Mouse (Mus musculus): Measurements from ENCODE around the gene Tmem107. TPM values are rescaled to one million over a fixed set of nuclear protein-coding genes. Genes with fewer than 3 reads are reported as not detected.

Gene Tmem107
- total and polyA plus RNA-seq, 3 experiments: 22.6 to 31.3 (median 30.1) TPM

- TF ChIP-seq RCOR1 (conservative IDR thresholded peaks at IDR 0.05; ENCODE audit: low read depth, low read length): 0 out of 2 replicates have a peak, but pooled peaks have one; percentile 25
- TF ChIP-seq MEF2A (IDR thresholded peaks at IDR 0.05; ENCODE audit: borderline replicate concordance, low read depth, low read length): peak; percentile 77
- TF ChIP-seq UBTF (IDR thresholded peaks at IDR 0.05; ENCODE audit: low read depth, low read length): no peak
- TF ChIP-seq NELFE (IDR thresholded peaks at IDR 0.05; ENCODE audit: low read depth, low read length): no peak; the same call in 1 of the 2 replicates
- TF ChIP-seq JUND (conservative IDR thresholded peaks at IDR 0.05; ENCODE audit: low read depth, low read length): peak; percentile 72; the same call in 1 of the 2 replicates
- peak; percentile 47 for TF ChIP-seq JUN (IDR thresholded peaks at IDR 0.05; ENCODE audit: insufficient read depth, low read depth, low read length)
- TF ChIP-seq POLR2A (IDR thresholded peaks at IDR 0.05; ENCODE audit: low read depth, low read length): peak; percentile 92
- peak; percentile 61 for TF ChIP-seq HCFC1 (IDR thresholded peaks at IDR 0.05; ENCODE audit: low read depth, low read length)
- no peak for TF ChIP-seq ZC3H11A (IDR thresholded peaks at IDR 0.05; ENCODE audit: low read depth, low read length)
- TF ChIP-seq ZNF384 (IDR thresholded peaks at IDR 0.05; ENCODE audit: low read depth, low read length): peak; percentile 99
- peak; percentile 86 for TF ChIP-seq KAT2A (IDR thresholded peaks at IDR 0.05; ENCODE audit: insufficient replicate concordance, low read length)
- peak; percentile 81 for TF ChIP-seq ZMIZ1 (IDR thresholded peaks at IDR 0.05; ENCODE audit: low read depth, low read length)
- TF ChIP-seq MAX (IDR thresholded peaks at IDR 0.05; ENCODE audit: low read length): 0 out of 2 replicates have a peak, but pooled peaks have one; percentile 41
- peak; percentile 70 for TF ChIP-seq NRF1 (IDR thresholded peaks at IDR 0.05; ENCODE audit: low read depth, low read length)
- peak; percentile 99 for TF ChIP-seq TBP (conservative IDR thresholded peaks at IDR 0.05; ENCODE audit: low read depth, low read length)
- TF ChIP-seq MAZ (IDR thresholded peaks at IDR 0.05; ENCODE audit: low read depth, low read length): no peak
- TF ChIP-seq MAFK (IDR thresholded peaks at IDR 0.05; ENCODE audit: insufficient replicate concordance, low read length): peak; percentile 96
- TF ChIP-seq MXI1 (IDR thresholded peaks at IDR 0.05; ENCODE audit: low read depth, low read length): peak; percentile 60; the same call in 1 of the 2 replicates
These were observed 39.9 kb downstream of the Tmem107 start (continued) for GRCm38 (mm10) chr11:69110319-69111046.

DNA sequence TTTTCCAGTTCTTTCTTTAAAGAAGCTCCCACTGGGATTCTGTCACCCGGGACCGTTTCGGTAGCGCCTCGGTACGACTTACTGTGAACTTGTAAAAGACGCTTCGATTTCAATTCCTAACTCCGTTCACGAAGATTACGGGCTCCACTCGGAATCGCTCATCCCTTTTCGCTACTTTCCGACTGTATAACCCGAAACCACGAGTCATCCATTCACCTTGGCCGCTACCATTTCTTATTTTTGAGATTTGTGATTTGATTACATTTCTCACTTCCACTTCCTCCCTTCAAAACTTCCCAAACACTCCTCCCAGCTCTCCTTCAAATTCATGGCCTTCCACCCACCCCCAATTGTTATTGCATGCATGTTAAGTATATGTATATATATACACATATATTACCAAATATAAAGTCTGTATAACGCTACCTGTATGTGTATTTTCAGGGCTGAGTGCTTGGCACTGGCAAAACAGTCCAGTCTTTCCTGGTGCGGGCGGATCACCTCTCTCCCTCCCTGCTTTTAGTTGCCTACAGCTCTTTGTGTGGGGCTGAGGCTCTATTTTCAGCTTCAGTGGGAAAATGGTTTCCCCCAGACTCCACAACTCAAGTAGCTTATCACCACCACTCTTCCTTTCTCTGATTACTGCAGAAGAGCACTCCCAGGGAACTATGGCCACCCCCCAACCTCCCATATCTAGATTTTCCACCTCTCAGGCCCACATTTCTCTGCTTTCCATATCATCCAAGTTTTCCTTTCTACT is 40.6 kb downstream of the Tmem107 start:
- dilution Hi-C loops (cut with MboI; ENCODE audit: extremely low pct_ligation_motif_present, extremely low pct_unique_long_range_greater_than_20kb, low sequenced_read_pairs) (no loop called here), in situ Hi-C loops (cut with MboI; ENCODE audit: low pct_ligation_motif_present, low pct_unique_long_range_greater_than_20kb, low sequenced_read_pairs) (no loop called here)
- Histone ChIP-seq H3K9me3 (replicated peaks; ENCODE audit: low read length) (no peaks in the 10 kb centered on the region), H3K4me3 (replicated peaks in 1 of 3; ENCODE audit: low read depth in 2 of 3, low read length in 2 of 3, poor library complexity in 1 of 3) (peak overlapping the region in 2 of 3 experiments; percentile 35 to 42), H3K36me3 (replicated peaks in 1 of 2; ENCODE audit: control insufficient read depth in 1 of 2, insufficient read depth in 1 of 2, low read length in 1 of 2) (peaks cover 33 to 38% of the 10 kb centered on the region in 2 experiments), H3K4me2 (ENCODE audit: insufficient read depth, low read depth, poor library complexity, severe bottlenecking) (peak overlapping the region; percentile 60), H3K79me2 (replicated peaks; ENCODE audit: control insufficient read depth, extremely low read depth, insufficient read depth, poor library complexity, severe bottlenecking) (no peaks in the 10 kb centered on the region), H3K27me3 (replicated peaks) (peaks cover 52% of the 10 kb centered on the region), H3K27ac (ENCODE audit: insufficient read depth, low read depth) (no peak overlapping the region), H3K9ac (ENCODE audit: insufficient read depth, low read depth) (peak overlapping the region; percentile 25; the same call in 1 of the 2 replicates), H3K4me1 (ENCODE audit: control insufficient read depth in 1 of 2, insufficient read depth in 2 of 2) (peaks cover 0 to 24% of the 10 kb centered on the region in 2 experiments; a peak in 2 of 4 replicates)
- no peak for TF ChIP-seq CTCF (conservative IDR thresholded peaks at IDR 0.05 in 1 of 2, IDR thresholded peaks at IDR 0.05 in 1 of 2; ENCODE audit: low read depth in 2 of 2, low read length in 2 of 2)
- no peak for TF ChIP-seq PAX5 (IDR thresholded peaks at IDR 0.05; ENCODE audit: low read length)
- TF ChIP-seq CHD2 (IDR thresholded peaks at IDR 0.05; ENCODE audit: low read length): no peak
- no peak for TF ChIP-seq GABPA (IDR thresholded peaks at IDR 0.05; ENCODE audit: insufficient replicate concordance, low read depth, low read length)
- TF ChIP-seq MAX (IDR thresholded peaks at IDR 0.05; ENCODE audit: low read length): no peak
- no peak for TF ChIP-seq JUND (conservative IDR thresholded peaks at IDR 0.05; ENCODE audit: low read depth, low read length)
- TF ChIP-seq ZMIZ1 (IDR thresholded peaks at IDR 0.05; ENCODE audit: low read depth, low read length): no peak
- TF ChIP-seq RCOR1 (conservative IDR thresholded peaks at IDR 0.05; ENCODE audit: low read depth, low read length): no peak
- no peak for TF ChIP-seq IRF4 (IDR thresholded peaks at IDR 0.05; ENCODE audit: low read depth, low read length)
- no peak for TF ChIP-seq NELFE (IDR thresholded peaks at IDR 0.05; ENCODE audit: low read depth, low read length)
- TF ChIP-seq TCF12 (IDR thresholded peaks at IDR 0.05; ENCODE audit: low read depth, low read length): no peak
- TF ChIP-seq SMC3 (IDR thresholded peaks at IDR 0.05; ENCODE audit: low read depth, low read length): no peak
- TF ChIP-seq POLR2A (IDR thresholded peaks at IDR 0.05; ENCODE audit: low read depth, low read length): no peak
- TF ChIP-seq ELF1 (IDR thresholded peaks at IDR 0.05; ENCODE audit: low read depth, low read length): no peak
- no peak for TF ChIP-seq ZC3H11A (IDR thresholded peaks at IDR 0.05; ENCODE audit: low read depth, low read length)
- no peak for TF ChIP-seq TBP (conservative IDR thresholded peaks at IDR 0.05; ENCODE audit: low read depth, low read length)
- no peak for TF ChIP-seq CHD1 (IDR thresholded peaks at IDR 0.05; ENCODE audit: low read depth, low read length)
- no peak for TF ChIP-seq RAD21 (IDR thresholded peaks at IDR 0.05; ENCODE audit: low read depth, low read length)
- no peak for TF ChIP-seq ETS1 (conservative IDR thresholded peaks at IDR 0.05; ENCODE audit: low read depth, low read length)
- no peak for TF ChIP-seq UBTF (IDR thresholded peaks at IDR 0.05; ENCODE audit: low read depth, low read length)
- DNase-seq (ENCODE audit: extremely low read depth): no peak
